In the genomic region with DNA sequence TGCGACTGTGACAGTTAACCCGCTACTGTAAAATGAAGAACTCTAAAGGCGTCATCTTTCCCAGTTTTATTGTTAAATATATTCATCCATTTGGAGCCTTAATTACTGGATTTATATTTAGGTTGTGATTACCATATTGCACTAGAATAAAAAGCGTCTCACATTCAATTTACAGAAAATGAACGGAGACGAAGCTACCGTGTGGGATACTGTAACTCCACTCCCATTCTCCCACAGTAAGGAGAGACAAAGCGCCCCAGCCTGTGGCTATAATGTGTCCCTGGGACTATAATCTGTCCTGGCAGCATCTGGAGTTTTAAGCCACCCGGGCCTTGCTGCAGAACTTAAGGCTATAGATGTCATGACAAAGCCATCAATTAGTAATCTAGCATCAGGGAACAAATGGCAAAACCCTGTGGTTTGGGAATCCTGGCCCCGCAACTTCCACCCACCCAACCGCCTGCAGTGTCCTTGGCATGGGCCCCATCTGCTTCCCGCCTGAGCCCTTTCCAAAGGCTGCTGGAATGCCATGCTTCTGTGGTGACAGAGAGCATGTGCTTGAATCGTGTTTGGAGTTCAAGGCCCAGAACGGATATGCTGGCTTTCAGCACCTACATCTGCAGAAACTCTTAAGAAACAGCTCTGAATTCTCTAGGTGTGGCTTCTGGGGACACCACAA, we compare ENCODE assay signal across 8 mouse cellular contexts.
A peak's percentile ranks its signal among the peaks of the same experiment; 100 is the strongest.
DNase-seq lines count a peak whose midpoint lies in the region; ATAC-seq lines count a peak whose summit lies in the region.

No protein-coding gene starts in this region.

- DNase-seq in embryo, embryonic 11 days = peak; percentile 37
- no peak for DNase-seq in embryo, embryonic 10 days (ENCODE audit: low spot score)
- peak; percentile 51 for DNase-seq in testis, postnatal 10 days (ENCODE audit: low spot score)
- DNase-seq in testis, postnatal 14 days (ENCODE audit: low spot score) = no peak
- peak; percentile 52 for DNase-seq in heart, postnatal 25 days (ENCODE audit: low spot score)
- DNase-seq in lung, postnatal 4 days = peak; percentile 38 to 60
- DNase-seq in c-Kit-positive CD71-positive TER-119-positive erythroid progenitor cells, embryonic 14.5 days (ENCODE audit: low spot score) = no peak

- intact Hi-C loops in heart, postnatal 25 days (cut with DNase I) = no loop called here

- ATAC-seq in megakaryocyte progenitor cell, adult 5-6 weeks (replicated peaks; ENCODE audit: poor library complexity) = no peak

Comparison
In these comparisons a context has a peak if more than half of its experiments do, and no peak if none do; other contexts are left out.
1. DNase-seq: peak in embryo, embryonic 11 days (single experiment), testis, postnatal 10 days (single experiment), heart, postnatal 25 days (single experiment) and lung, postnatal 4 days (2 of 2); none in embryo, embryonic 10 days (single experiment), testis, postnatal 14 days (single experiment) and c-Kit-positive CD71-positive TER-119-positive erythroid progenitor cells, embryonic 14.5 days (single experiment).